ENCODE assay signal across 17 mouse cellular contexts in genomic region chr16:28859009-28859288, GRCm38 (mm10).
DNase-seq lines count a peak whose midpoint lies in the region; ATAC-seq lines count a peak whose summit lies in the region.
"Had no signal": no experiment of that assay in that cellular context is flagged by ENCODE, and none has a peak within 500 bp of the region (broad histone marks: within the 10 kb centered on the region; RNA-seq: fewer than 3 reads in every experiment).

No protein-coding gene starts in this region.

- no peak overlapping the region for H3K4me2 ChIP-seq in kidney, embryonic 14.5 days (replicated peaks; ENCODE audit: low read depth, low read length)
- no peak overlapping the region for H3K4me2 ChIP-seq in midbrain, embryonic 13.5 days (replicated peaks)
- H3K4me2 ChIP-seq in midbrain, embryonic 11.5 days = no peak overlapping the region
- H3K4me2 ChIP-seq: heart, embryonic 15.5 days; liver, embryonic 11.5 days; neural tube, embryonic 12.5 days had no signal

- no peak overlapping the region for H3K4me3 ChIP-seq in kidney, embryonic 14.5 days (ENCODE audit: low read length)
- no peak overlapping the region for H3K4me3 ChIP-seq in midbrain, embryonic 13.5 days (replicated peaks)
- no peak overlapping the region for H3K4me3 ChIP-seq in midbrain, embryonic 11.5 days (ENCODE audit: low read depth, low read length)
- H3K4me3 ChIP-seq: heart, embryonic 15.5 days; neural tube, embryonic 12.5 days had no signal

- no peaks in the 10 kb centered on the region for H3K27me3 ChIP-seq in kidney, embryonic 14.5 days (ENCODE audit: control insufficient read depth, insufficient read depth, low read length)
- H3K27me3 ChIP-seq in midbrain, embryonic 13.5 days = peaks cover 25% of the 10 kb centered on the region
- H3K27me3 ChIP-seq in midbrain, embryonic 11.5 days (ENCODE audit: control insufficient read depth, insufficient read depth, low read length) = no peaks in the 10 kb centered on the region
- H3K27me3 ChIP-seq: heart, embryonic 15.5 days; neural tube, embryonic 12.5 days had no signal

- no peaks in the 10 kb centered on the region for H3K9me3 ChIP-seq in kidney, embryonic 14.5 days (ENCODE audit: control insufficient read depth, low read length)
- H3K9me3 ChIP-seq in midbrain, embryonic 13.5 days = no peaks in the 10 kb centered on the region
- H3K9me3 ChIP-seq in midbrain, embryonic 11.5 days (ENCODE audit: control insufficient read depth, low read length) = no peaks in the 10 kb centered on the region
- H3K9me3 ChIP-seq: heart, embryonic 15.5 days; neural tube, embryonic 12.5 days had no signal

- WGBS in kidney, embryonic 14.5 days = 73% methylated on average over 7 of the region's 7 CpGs
- 80% methylated on average over 7 of the region's 7 CpGs for WGBS in midbrain, embryonic 13.5 days
- 90% methylated on average over 7 of the region's 7 CpGs for WGBS in midbrain, embryonic 11.5 days

- H3K36me3 ChIP-seq in kidney, embryonic 14.5 days (ENCODE audit: control insufficient read depth, insufficient read depth, low read length) = no peaks in the 10 kb centered on the region
- H3K36me3 ChIP-seq in midbrain, embryonic 13.5 days = 0 out of 2 replicates have a peak, but pooled peaks cover under 1% of the 10 kb centered on the region
- no peaks in the 10 kb centered on the region for H3K36me3 ChIP-seq in midbrain, embryonic 11.5 days (ENCODE audit: control insufficient read depth, insufficient read depth, low read length)
- H3K36me3 ChIP-seq: heart, embryonic 15.5 days; neural tube, embryonic 12.5 days had no signal

- H3K27ac ChIP-seq in kidney, embryonic 14.5 days (ENCODE audit: low read depth, low read length) = peak overlapping the region; percentile 24; the same call in 1 of the 2 replicates
- H3K27ac ChIP-seq in midbrain, embryonic 13.5 days = no peak overlapping the region
- no peak overlapping the region for H3K27ac ChIP-seq in midbrain, embryonic 11.5 days (ENCODE audit: low read depth, low read length)
- H3K27ac ChIP-seq: heart, embryonic 15.5 days; neural tube, embryonic 12.5 days had no signal

- no peak for DNase-seq in frontal cortex, postnatal 36 days (ENCODE audit: low spot score in 2 of 2)
- no peak for DNase-seq in kidney, adult 18-20 months
- no peak for DNase-seq in midbrain, embryonic 11.5 days (ENCODE audit: low spot score, missing footprints)
- DNase-seq in gonadal fat pad, adult 2 months (ENCODE audit: low read depth) = peak; percentile 61
- no peak for DNase-seq in urinary bladder, adult 2 months (ENCODE audit: low spot score)
- DNase-seq: B cell, adult 2 months; cerebellum, adult 8-10 months; gastrocnemius, postnatal 14 days; kidney, adult 11 months; lung, adult 18-20 months; right cerebral cortex, postnatal 4 days had no signal

- H3K4me1 ChIP-seq in kidney, embryonic 14.5 days (ENCODE audit: control insufficient read depth, insufficient read depth, low read length) = peaks cover 29% of the 10 kb centered on the region
- peaks cover 16% of the 10 kb centered on the region for H3K4me1 ChIP-seq in midbrain, embryonic 13.5 days (replicated peaks)
- H3K4me1 ChIP-seq in midbrain, embryonic 11.5 days (ENCODE audit: control insufficient read depth, insufficient read depth, low read length) = peaks cover 2% of the 10 kb centered on the region

- ATAC-seq in frontal cortex, adult (ENCODE audit: low TSS enrichment) = peak; percentile 73; the same call in 1 of the 2 replicates
- ATAC-seq in kidney, embryonic 14.5 days (ENCODE audit: low FRiP score, low TSS enrichment) = no peak
- 0 out of 2 replicates have a peak, but pooled peaks have one; percentile 34 for ATAC-seq in midbrain, embryonic 13.5 days
- ATAC-seq in midbrain, embryonic 11.5 days (ENCODE audit: low FRiP score) = no peak

- H3K9ac ChIP-seq in kidney, embryonic 14.5 days (ENCODE audit: low read depth, low read length) = no peak overlapping the region
- no peak overlapping the region for H3K9ac ChIP-seq in midbrain, embryonic 13.5 days (replicated peaks)
- no peak overlapping the region for H3K9ac ChIP-seq in midbrain, embryonic 11.5 days (ENCODE audit: low read length)
- H3K9ac ChIP-seq: heart, embryonic 15.5 days; neural tube, embryonic 12.5 days had no signal

Comparison
In these comparisons a context has a peak if more than half of its experiments do, and no peak if none do; other contexts are left out.
1. ATAC-seq: peak in frontal cortex, adult (single experiment) and midbrain, embryonic 13.5 days (single experiment); none in kidney, embryonic 14.5 days (single experiment) and midbrain, embryonic 11.5 days (single experiment).